Mouse (Mus musculus) heart, adult 18-20 months (tissue): ENCODE data around the gene Stard3nl. TPM values are rescaled to one million over a fixed set of nuclear protein-coding genes. Genes with fewer than 3 reads are reported as not detected.

Source experiments
- DNase-seq, 2 experiments: peaks; one replicate each; pipeline ENCODE4 v3.0.0; 2021 to 2022; ENCODE audit warnings: mixed read lengths in 1 of 2
- long read RNA-seq, 2 experiments: library from polyadenylated mRNA; stranded (forward); transcript quantifications; one replicate each; pipeline ENCODE4 v2.0.0; 2021
- total RNA-seq, 2 experiments: library from RNA; stranded (reverse); gene quantifications; 2 replicates each; pipeline ENCODE4 v1.2.3; 2021

Gene Stard3nl
- 10 to 100 TPM; 15.1 to 16.8 TPM for total RNA-seq
- long read RNA-seq, experiment 1, transcript Stard3nl-201 (9 exons, 1,327 nt), result major isoform, 17 of 17 reads
- long read RNA-seq, experiment 1, partial matches to known transcripts, result 0 of 17 reads
- long read RNA-seq, experiment 1, other reads (novel, unspliced or antisense), result 0 of 17 reads
- long read RNA-seq, experiment 2, transcript Stard3nl-201 (9 exons, 1,327 nt), result major isoform, 13 of 16 reads
- long read RNA-seq, experiment 2, partial matches to known transcripts, result 1 of 16 reads
- long read RNA-seq, experiment 2, other reads (novel, unspliced or antisense), result 1 of 16 reads

- DNase-seq, result peak; percentile 99 to 100
Measured at GRCm38 (mm10) chr13:19395688-19396354, at the start of gene Stard3nl. Gene Stard3nl (minus strand): TSS chr13:19395795.

DNA sequence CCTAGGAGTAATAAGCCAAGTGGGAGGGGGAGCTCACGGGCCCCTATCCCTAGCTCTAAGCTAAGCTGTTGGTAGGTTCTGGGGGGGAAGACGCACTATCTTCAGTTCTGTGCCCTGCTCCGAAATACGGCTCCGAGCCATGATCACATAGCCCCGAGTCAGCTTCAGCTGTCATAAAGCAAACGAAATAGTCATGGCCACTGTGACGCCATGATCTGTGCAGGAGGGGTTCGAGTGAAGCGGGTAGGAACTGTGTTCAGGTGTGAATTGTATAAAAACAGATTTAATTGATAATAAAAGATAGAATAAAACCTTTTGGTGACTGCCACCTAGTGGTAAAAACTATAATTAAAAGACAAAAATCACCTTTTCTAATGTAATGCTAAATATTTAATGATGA, 42.4 kb upstream of the Stard3nl start:
- DNase-seq, result peak in 1 of 2 experiments; percentile 46

DNA sequence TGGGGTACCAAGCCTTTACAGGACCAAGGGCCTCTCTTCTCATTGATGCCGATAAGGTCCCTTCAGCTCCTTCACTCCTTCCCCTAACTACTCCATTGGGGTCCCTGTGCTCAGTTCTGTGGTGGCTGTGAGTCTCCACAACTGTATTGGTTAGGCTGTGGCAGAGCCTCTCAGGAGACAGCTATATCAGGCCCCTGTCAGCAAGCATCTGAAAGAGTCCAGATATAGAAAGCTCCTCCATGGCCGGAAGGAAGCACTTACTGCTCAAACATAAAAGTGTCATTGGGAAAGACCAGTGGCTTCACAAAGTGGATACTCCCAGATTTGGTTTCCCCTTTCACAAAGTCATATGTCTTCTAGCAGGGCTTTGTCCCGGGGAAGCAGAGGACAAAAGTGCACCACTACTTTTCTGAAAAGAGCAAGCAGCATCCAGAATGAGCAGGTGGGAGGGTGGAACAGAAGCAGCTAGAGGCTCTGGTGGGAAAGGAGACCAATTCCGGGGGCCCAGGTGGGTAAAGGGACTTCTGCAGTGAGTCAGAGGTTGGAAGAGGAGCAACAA, 34.3 kb upstream of the Stard3nl start:
- DNase-seq, result no peak

DNA sequence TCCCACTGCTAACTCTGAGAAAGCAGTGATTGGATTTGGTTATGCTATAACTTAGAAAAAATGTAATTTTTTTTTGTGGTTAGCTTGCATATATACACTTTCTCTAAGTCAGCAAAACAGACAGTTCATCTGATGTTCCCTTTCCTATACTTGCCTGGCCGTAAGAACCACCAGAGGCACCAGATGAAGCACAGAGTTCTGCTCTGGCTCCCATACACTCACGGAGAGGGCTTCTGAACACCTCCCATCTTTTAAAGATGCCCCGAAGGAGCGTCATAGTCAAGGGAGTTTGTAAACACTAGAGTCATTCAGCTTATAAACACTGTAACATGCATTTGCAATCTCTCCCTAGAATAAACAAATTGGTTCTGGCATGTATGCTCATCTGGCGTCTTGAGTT, 32.5 kb upstream of the Stard3nl start:
- DNase-seq, result no peak

DNA sequence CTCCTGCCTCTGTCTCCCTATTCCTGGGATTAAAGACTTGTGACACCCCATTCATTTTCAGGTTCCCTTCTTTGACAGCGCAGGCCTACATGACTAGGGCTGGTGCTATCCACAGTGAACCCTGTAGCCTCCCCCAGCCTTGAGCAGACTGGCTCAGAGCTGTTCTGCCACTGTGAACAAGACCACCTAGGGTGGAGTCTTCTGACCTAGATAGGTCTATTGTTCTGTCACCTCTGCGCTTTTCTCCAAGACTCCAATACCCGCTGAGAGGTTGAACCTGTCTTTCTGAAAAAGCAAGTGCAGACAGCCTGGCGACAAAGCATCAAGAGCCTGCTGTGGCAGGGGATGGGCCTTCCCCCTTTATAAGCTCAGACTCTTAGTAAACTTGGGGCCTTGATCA, 29.0 kb upstream of the Stard3nl start:
- DNase-seq, result no peak

DNA sequence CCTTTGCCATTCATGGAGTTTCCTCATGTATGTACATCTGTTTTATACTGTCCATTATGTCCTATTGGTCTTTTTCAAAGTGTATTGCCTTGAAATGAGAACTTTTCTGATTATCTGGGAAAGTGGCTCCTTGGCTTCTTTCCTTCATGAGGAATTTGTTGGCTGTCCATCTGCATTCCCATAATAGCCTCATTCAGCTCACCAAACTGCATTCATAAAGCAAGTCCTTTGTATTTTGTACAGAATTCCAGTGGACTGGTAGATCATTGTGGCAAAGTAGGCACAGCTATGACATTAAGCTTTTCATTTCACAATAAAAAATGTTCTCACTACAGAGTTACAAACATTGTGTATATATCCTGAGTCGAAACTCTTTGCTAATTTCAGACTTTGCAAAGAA, 26.9 kb upstream of the Stard3nl start:
- no peak for DNase-seq

- peak in 1 of 2 experiments; percentile 40 for DNase-seq
Measured at GRCm38 (mm10) chr13:19417885-19418521, 22.4 kb upstream of the Stard3nl start.

DNA sequence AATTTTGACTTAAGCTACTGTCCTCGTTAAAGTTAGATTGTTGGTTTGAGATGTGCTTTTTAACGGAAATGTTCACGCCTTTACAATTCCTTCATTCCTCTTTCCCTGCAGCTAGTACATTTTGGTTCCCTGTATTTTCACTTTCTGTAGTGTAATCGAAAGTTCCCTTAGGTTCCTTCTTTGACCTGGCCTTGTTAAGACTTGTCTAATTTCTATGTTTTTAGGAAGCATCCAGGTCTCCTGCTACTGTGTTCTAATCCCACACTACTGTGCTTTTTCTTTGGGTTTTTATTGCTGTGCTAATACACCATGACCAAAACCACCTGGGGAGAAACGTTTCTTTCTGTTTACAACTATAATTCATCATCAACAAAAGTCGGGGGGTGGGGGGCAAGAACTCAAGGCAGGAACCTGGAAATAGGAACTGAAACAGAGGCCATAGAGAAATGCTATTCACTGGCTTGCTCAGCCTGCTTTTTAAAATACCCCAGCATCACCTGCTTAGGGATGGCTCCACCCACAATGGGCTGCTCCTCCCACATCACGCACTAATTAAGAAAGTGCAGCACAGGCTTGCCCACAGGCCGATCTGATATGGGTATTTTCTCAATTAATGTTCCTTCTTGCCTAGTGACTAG, 20.4 kb upstream of the Stard3nl start:
- peak in 1 of 2 experiments; percentile 9 for DNase-seq

GRCm38 (mm10) chr13:19415337-19415736, 19.7 kb upstream of the Stard3nl start:
- no peak for DNase-seq

DNA sequence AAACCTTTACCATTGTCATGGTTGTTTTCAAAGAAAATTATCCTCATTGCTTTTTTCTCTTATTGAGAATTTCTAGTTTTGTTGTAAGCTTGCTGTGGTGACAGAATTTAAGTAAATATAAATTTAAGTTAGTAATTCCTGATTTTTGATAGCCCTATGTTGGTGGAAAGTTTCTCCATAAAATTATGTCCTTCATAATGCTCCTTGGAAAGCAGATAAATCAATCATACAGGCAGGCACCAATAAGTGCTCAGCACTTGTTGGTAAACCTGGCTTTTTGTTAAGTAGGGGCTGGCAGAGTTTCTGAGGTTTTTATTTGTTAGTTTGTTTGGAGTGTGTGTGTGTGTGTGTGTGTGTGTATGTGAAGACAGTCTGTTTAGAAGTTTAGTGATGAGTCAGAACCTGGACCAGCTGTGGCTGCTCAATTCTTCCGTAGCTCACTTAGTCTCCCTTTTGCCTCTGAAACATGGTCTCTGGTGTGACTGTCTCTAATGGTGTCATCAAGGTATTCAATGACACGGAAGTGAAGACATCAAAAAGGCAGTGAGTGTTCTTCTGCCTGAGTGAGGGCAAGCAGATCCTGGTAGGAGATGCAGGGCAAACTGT, 16.8 kb upstream of the Stard3nl start:
- no peak for DNase-seq

GRCm38 (mm10) chr13:19411886-19412285, 16.3 kb upstream of the Stard3nl start:
- DNase-seq, result no peak

DNA sequence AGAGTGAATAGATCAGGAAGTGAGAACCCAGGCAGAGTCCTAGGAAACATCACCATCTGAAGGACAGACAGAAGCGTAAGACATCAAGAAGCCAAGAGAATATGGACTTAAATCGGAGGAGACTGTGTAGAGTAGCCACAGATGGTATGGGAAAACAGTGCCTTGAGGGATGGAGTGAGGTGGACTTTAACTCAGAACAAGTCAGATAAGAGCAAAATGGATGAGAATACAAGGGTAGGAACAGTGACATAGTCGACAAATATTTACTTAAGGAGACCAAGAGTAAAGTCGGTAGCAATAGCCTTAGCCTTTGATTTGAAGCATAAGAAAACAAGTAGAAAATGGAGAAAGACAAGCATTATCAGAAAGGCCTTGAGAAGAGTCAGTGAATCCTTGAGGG, 15.1 kb upstream of the Stard3nl start:
- no peak for DNase-seq

- DNase-seq, result no peak
Measured at GRCm38 (mm10) chr13:19407953-19408352, 12.4 kb upstream of the Stard3nl start.

- no peak for DNase-seq
Measured at GRCm38 (mm10) chr13:19404623-19405022, 9.0 kb upstream of the Stard3nl start.

- DNase-seq, result no peak
Measured at GRCm38 (mm10) chr13:19394798-19395687, 552 bp downstream of the Stard3nl start.

- DNase-seq, result peak; percentile 26 to 40
Measured at GRCm38 (mm10) chr13:19394171-19394570, 1.4 kb downstream of the Stard3nl start.

DNA sequence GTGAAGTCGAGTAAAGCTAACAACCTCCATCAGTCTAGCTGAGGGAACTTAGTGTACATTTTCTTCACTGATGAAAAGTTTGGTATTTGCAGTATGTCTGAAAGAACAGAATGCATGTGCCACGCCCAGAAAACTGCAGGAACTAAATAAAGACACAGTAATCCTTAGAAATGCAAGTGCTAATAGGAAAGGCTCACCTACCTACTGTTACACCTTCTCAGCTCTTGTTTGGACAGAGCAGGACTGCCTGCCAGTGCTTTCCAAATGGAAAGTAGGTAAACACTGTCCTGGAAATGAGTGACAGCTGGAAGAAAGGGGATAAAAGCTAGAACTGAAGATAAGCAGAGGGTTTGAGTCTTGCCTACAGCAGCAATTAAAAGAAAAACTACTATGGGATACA, 1.9 kb downstream of the Stard3nl start:
- DNase-seq, result no peak

DNA sequence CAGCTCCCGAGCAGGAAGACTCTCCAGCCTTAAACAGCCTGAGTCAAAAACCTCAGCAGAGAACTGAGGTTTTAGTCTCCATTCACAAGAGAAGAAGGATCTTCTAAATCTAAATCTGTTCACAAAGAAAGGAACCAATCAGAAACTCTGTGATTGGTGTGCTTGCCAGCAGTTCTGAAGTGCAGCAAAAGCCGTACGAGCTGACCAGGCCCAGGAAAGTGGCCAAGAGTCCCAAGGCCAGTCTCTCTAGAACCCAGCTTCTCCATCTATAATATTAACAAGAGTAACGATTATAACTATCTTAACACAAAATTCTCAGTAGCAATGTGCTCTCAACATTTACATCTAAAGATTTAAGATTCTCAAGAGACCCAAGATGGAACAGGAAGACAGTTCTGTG, 4.0 kb downstream of the Stard3nl start:
- no peak for DNase-seq

- DNase-seq, result no peak
Measured at GRCm38 (mm10) chr13:19390296-19390695, 5.3 kb downstream of the Stard3nl start.

DNA sequence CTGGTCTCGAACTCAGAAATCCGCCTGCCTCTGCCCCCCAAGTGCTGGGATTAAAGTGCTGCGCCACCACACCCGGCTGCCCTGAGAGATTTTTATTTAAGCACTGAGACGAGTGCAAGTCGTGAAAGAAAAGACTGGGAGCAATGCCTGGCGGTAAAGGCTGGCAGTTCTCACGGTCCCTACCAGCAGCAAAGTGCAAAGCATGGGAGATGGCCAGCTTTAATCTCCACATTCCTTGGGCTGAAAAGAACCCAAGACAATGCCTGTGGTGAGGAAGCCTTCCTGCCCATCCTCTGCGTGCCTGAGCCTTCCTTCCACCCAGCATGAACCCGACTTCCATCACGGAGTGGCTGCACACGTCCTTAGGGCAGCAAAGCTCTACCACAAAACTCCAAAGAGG, 5.7 kb downstream of the Stard3nl start:
- no peak for DNase-seq

GRCm38 (mm10) chr13:19389434-19389833, 6.2 kb downstream of the Stard3nl start:
- DNase-seq, result no peak
